Mouse (Mus musculus) neural tube, embryonic 12.5 days (tissue): ENCODE results near the gene Itk. TPM values are rescaled to one million over a fixed set of nuclear protein-coding genes. Genes with fewer than 3 reads are reported as not detected.
A peak's percentile ranks its signal among the peaks of the same experiment; 100 is the strongest.
"Not testable (repeated sequence)": the region's sequence is repeated elsewhere in the genome, so short reads cannot be mapped to it uniquely, and the experiment has no call there.

Experiments used
- ATAC-seq: fragments of 200-750 bp; cut with Nextera tagmentation; 2 replicates; pipeline ENCODE4 v1.8.0; 2017; ENCODE audit warnings: low read depth, mild to moderate bottlenecking, moderate TSS enrichment, moderate library complexity; ENCODE audit not compliant: low FRiP score
- H3K27ac ChIP-seq: fragments of 300-500 bp; sonication (generic); 2 replicates; pipeline ENCODE4 v1.5.1; 2016
- H3K27me3 ChIP-seq: fragments of 300-500 bp; sonication (generic); replicated peaks from 2 replicates; pipeline ENCODE4 v1.6.1; 2016; ENCODE audit warnings: mild to moderate bottlenecking
- H3K36me3 ChIP-seq: fragments of 300-500 bp; sonication (generic); 2 replicates; pipeline ENCODE4 v1.6.1; 2016; ENCODE audit warnings: mild to moderate bottlenecking
- H3K4me1 ChIP-seq: fragments of 300-500 bp; sonication (generic); 2 replicates; pipeline ENCODE4 v1.6.1; 2016
- H3K4me2 ChIP-seq: fragments of 300-500 bp; sonication (generic); replicated peaks from 2 replicates; pipeline ENCODE4 v1.6.1; 2016; ENCODE audit warnings: mild to moderate bottlenecking
- H3K4me3 ChIP-seq: fragments of 300-500 bp; sonication (generic); 2 replicates; pipeline ENCODE4 v1.5.1; 2016
- H3K9ac ChIP-seq: fragments of 300-500 bp; sonication (generic); 2 replicates; pipeline ENCODE4 v1.6.1; 2016; ENCODE audit warnings: mild to moderate bottlenecking
- H3K9me3 ChIP-seq: fragments of 300-500 bp; sonication (generic); 2 replicates; pipeline ENCODE4 v1.6.1; 2016; ENCODE audit warnings: mild to moderate bottlenecking
- whole genome bisulfite sequencing: fragments of 180-500 bp; shearing (Covaris S2); methylation state at CpG from one replicate; pipeline ENCODE4 v1.1.7; 2016; 5-methylcytosine and 5-hydroxymethylcytosine counted together
- polyA plus RNA-seq: library from polyadenylated mRNA; unstranded; fragments of >200 nt; fragmentation: Nextera tagmentation; extraction: Ambion mirVana; gene quantifications from 2 replicates; pipeline ENCODE4 v1.2.1, GENCODE M21; 2016

Itk gene
- polyA plus RNA-seq: not detected in 2 replicates

GRCm38 (mm10) chr11:46389336-46390117, at the start of gene Itk:
Gene Itk, minus strand, starts transcription at chr11:46389515.
- no peak for ATAC-seq
- Histone ChIP-seq H3K4me1 (no peaks in the 10 kb centered on the region), H3K27ac (no peak within 1 kb of the TSS), H3K4me3 (no peak within 1 kb of the TSS), H3K9ac (no peak within 1 kb of the TSS), H3K4me2 (no peak within 1 kb of the TSS), H3K9me3 (no peaks in the 10 kb centered on the region), H3K27me3 (no peaks in the 10 kb centered on the region), H3K36me3 (no peaks in the 10 kb centered on the region)
- WGBS: 88% methylated on average over 13 of the region's 13 CpGs

DNA sequence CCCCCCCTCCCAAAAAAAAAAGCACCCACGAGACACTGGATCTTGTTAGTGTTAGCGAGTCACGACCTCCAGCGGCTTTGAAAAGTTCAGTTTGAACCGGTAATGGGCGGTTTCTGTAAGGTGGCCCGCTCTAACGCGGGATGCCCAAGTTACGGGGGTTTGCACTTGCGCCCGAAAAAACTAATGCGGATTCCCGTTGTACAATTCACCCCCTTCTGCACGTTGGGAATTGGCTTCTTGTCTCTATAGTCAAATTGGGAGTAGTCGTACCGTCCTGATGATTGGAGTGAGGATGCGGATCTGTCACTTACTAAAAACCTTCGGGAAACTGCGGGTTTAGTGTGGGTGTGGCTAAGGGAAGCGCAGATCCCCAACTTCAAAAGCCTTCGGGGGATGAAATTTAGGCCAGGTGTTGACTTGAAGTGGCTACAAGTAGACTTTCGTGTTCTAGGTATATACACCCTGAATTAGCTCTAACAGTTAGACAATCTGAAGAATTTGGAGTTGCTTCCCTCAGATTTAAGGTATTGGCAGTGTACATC, 48.2 kb upstream of the Itk start:
- H3K36me3 ChIP-seq: peaks cover 16% of the 10 kb centered on the region; the same call in 1 of the 2 replicates
- H3K9ac ChIP-seq: peak overlapping the region; percentile 92
- no peaks in the 10 kb centered on the region for H3K9me3 ChIP-seq
- H3K4me1 ChIP-seq: peaks cover 8% of the 10 kb centered on the region
- peak overlapping the region; percentile 91 for H3K4me3 ChIP-seq
- WGBS: 2% methylated on average over 23 of the region's 23 CpGs
- H3K4me2 ChIP-seq: peak overlapping the region; percentile 81
- H3K27ac ChIP-seq: no peak overlapping the region
- peak; percentile 46 for ATAC-seq
- H3K27me3 ChIP-seq: no peaks in the 10 kb centered on the region

DNA sequence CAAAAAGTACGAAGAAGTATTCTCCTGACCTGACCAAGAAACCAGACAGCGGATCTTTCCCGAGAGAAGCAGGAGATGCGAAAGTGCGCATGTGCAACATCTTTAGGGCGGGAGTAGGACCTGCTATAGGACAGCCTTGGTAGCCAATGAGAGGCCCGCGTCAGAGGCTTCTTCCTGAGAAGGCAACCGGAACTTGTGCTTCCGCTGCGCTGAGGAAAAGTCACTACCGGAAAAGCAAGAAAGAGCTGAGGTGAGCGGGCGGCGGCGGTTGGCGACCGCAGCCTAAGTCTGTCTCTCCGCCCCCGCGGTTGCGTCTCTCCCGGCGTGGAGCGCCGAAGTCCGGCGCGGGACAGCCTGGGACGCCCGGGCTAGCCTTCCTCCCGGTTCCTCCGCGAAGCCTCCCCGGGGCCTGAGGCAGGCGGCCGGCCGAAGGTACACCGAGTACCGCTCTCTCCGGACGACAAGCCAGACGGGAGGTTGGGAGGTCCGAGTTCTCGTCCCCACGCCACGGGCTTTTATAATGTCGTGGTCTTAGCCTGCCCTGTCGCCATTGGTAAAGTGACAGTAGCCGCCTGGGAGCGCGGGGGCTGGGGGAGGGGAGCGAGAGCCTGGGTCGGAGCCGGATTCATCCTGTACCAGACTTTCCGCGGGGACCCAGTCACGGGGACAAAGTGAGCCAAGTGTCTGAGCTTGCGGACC, 47.6 kb upstream of the Itk start, which contains the start of gene Med7:
Med7 (plus strand) TSS at position 166 of the 699 bp plus-strand sequence.
- peak within 1 kb of the TSS; percentile 81 for H3K4me2 ChIP-seq
- under 1% methylated on average over 59 of the region's 59 CpGs for WGBS
- peaks cover 8% of the 10 kb centered on the region for H3K4me1 ChIP-seq
- ATAC-seq: peak; percentile 99
- H3K27me3 ChIP-seq: no peaks in the 10 kb centered on the region
- peak within 1 kb of the TSS; percentile 77 for H3K27ac ChIP-seq
- peak within 1 kb of the TSS; percentile 91 for H3K4me3 ChIP-seq
- H3K9me3 ChIP-seq: no peaks in the 10 kb centered on the region
- peak within 1 kb of the TSS; percentile 92 for H3K9ac ChIP-seq
- peaks cover 12% of the 10 kb centered on the region; the same call in 1 of the 2 replicates for H3K36me3 ChIP-seq

DNA sequence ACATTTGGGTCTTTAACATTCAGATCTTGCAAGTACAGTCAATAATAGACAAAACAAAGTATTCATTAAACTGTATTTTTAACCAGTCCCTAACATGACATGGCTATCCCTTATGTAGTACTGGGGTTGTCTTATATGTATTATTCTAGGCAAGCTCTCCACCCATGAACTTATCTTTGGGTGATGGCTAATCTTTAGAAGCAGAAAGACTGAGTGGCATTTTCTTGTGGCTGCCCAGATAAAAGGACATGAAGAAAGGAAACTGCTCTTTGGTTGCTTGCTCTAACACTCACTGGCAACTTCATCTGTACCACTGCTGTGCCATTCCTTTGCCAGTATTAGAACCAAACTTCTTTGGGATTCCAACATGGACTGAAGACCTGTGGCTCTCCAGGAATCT, 46.0 kb upstream of the Itk start:
- H3K4me1 ChIP-seq: peaks cover 8% of the 10 kb centered on the region
- H3K9me3 ChIP-seq: no peaks in the 10 kb centered on the region
- no peak overlapping the region for H3K4me3 ChIP-seq
- no peak overlapping the region for H3K4me2 ChIP-seq
- no peak overlapping the region for H3K27ac ChIP-seq
- H3K36me3 ChIP-seq: peaks cover 1% of the 10 kb centered on the region; the same call in 1 of the 2 replicates
- no peak overlapping the region for H3K9ac ChIP-seq
- no peaks in the 10 kb centered on the region for H3K27me3 ChIP-seq
- no peak for ATAC-seq

DNA sequence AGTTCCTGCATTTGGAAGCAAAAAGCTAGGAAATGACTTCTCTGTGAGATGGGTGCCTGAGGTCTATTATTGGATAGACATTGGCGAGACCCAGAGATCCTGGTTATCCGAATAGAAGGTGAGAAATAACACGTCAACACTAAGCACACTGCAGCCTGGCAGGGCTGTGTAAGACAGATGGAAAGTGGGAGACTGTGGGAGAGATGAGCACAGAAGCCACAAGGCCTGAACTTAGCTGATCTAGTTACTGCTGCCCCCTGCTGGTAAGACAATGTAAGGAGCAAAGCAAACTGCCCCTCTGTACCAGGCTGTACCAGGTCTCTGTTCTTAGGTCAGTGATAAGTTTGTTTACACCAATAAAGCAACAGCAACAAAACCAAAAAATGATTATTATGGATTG, 41.8 kb upstream of the Itk start:
- Histone ChIP-seq H3K36me3 (no peaks in the 10 kb centered on the region), H3K4me3 (no peak overlapping the region), H3K27me3 (no peaks in the 10 kb centered on the region), H3K9ac (no peak overlapping the region), H3K9me3 (no peaks in the 10 kb centered on the region), H3K4me2 (no peak overlapping the region), H3K4me1 (peaks cover 2% of the 10 kb centered on the region; the same call in 1 of the 2 replicates), H3K27ac (no peak overlapping the region)
- WGBS: 30% methylated on average over 3 of the region's 3 CpGs
- ATAC-seq: peak; percentile 93

DNA sequence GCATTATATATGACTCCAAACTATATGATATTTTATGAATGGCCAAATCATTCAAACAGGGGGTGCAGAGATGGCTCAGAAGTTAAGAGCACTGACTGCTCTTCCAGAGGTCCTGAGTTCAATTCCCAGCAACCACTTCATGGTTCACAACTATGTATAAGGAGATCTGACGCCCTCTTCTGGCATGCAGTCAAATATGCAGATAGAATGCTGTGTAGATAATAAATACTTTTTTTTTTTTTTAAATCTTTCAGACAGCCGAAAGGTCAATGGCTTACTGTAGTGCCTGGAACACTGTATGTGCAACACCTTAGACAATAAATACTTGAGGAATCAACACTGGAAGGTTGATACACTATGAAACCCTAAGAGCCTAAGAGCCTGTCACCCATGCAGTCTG, 40.8 kb upstream of the Itk start:
- Histone ChIP-seq H3K4me1 (no peaks in the 10 kb centered on the region), H3K4me3 (no peak overlapping the region), H3K4me2 (no peak overlapping the region), H3K36me3 (no peaks in the 10 kb centered on the region), H3K27me3 (no peaks in the 10 kb centered on the region), H3K9me3 (no peaks in the 10 kb centered on the region), H3K27ac (no peak overlapping the region), H3K9ac (no peak overlapping the region)
- no peak for ATAC-seq
- WGBS: 82% methylated on average over 2 of the region's 2 CpGs

DNA sequence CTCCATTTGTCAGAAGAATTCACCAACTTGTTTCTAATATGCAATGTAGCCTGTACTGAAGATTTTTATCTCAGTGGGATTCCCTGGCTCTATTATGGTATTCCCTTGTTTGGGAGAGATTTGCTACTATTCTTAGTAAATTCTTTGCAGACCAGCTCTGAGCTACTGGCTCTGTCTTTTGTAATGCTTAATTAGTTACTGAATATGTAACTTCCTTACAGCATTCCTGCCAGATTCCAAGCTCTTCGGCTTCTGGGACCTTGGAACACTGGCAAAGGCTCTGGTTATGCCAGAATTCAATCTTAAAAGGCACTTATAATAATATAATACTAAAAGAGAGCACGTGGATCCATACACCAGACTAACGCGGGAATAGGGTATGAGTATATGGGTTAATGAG, 38.8 kb upstream of the Itk start:
- not testable (repeated sequence) for H3K4me2 ChIP-seq, ATAC-seq, H3K9ac ChIP-seq, H3K27ac ChIP-seq, H3K4me1 ChIP-seq, H3K4me3 ChIP-seq, H3K36me3 ChIP-seq, H3K9me3 ChIP-seq, H3K27me3 ChIP-seq
- WGBS: 47% methylated on average over 4 of the region's 4 CpGs

DNA sequence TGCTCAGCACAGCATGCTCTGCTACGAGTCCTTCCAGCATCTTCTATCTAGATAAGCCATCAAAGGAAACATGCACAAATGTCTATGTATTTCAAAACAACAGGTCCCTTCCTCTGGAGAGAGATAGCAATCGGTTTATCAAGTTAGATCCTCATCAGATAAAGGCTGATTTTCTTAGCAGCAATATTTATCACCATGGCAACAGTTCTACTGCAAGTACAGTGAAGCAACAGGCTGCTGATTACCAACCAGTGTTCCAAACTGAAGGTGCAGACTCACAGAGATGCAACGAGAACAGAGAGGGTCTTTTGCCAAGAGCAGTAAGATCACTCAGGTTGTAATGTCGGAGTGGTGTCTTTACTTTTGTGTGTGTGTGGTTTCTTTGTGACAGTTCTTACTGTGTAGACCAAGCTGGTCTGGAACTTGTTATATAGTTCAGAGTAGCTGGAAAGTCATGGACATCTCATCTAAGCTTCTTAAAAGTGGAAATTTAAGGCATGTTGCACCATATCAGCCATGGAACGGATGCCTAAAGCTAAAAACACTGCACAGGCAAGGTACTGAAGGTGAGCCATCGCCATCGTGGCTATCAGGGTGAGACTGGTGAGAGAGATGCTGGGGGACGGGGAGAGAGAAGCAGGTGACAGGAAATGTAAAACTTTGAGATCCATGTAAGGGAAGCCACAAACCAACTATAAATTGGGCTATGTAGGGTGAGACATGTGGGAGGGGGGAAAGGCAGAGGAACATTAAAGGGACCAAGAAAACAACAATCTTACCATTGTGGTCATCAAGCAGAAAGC, 32.0 kb upstream of the Itk start:
- H3K4me1 ChIP-seq: no peaks in the 10 kb centered on the region
- no peak for ATAC-seq
- WGBS: 84% methylated on average over 8 of the region's 8 CpGs
- H3K4me3 ChIP-seq: no peak overlapping the region
- H3K27ac ChIP-seq: no peak overlapping the region
- no peaks in the 10 kb centered on the region for H3K27me3 ChIP-seq
- H3K36me3 ChIP-seq: no peaks in the 10 kb centered on the region
- H3K9ac ChIP-seq: no peak overlapping the region
- no peak overlapping the region for H3K4me2 ChIP-seq
- no peaks in the 10 kb centered on the region for H3K9me3 ChIP-seq

- H3K4me3 ChIP-seq: no peak overlapping the region
- H3K4me1 ChIP-seq: no peaks in the 10 kb centered on the region
- H3K9ac ChIP-seq: no peak overlapping the region
- ATAC-seq: no peak
- H3K36me3 ChIP-seq: no peaks in the 10 kb centered on the region
- H3K27me3 ChIP-seq: no peaks in the 10 kb centered on the region
- H3K27ac ChIP-seq: no peak overlapping the region
- 87% methylated on average over 5 of the region's 5 CpGs for WGBS
- no peaks in the 10 kb centered on the region for H3K9me3 ChIP-seq
- H3K4me2 ChIP-seq: no peak overlapping the region
Measured at GRCm38 (mm10) chr11:46418860-46419259, 29.5 kb upstream of the Itk start.

DNA sequence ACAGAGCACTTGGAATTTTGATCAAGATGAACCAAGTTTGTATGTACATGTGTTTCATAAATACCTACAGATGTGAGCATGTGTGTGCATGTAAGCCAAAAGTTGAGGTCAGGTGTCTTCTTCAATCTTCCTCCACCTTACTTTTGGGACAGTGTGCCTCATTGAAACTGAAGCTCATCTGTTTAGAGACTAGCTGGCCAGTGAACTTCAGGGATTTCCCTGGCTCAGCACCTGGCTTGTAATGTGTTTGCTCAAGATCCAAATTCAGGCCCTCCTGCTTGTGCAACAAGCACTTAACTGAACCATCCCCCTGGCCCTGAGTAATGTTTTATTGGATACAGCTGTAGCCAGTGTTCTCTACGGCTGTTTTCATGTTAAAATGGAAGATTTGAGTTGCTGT, 29.1 kb upstream of the Itk start:
- 62% methylated on average over 1 of the region's 1 CpGs for WGBS
- no peak overlapping the region for H3K4me3 ChIP-seq
- ATAC-seq: no peak
- H3K9me3 ChIP-seq: no peaks in the 10 kb centered on the region
- H3K27me3 ChIP-seq: no peaks in the 10 kb centered on the region
- H3K9ac ChIP-seq: no peak overlapping the region
- H3K36me3 ChIP-seq: no peaks in the 10 kb centered on the region
- H3K4me1 ChIP-seq: no peaks in the 10 kb centered on the region
- H3K27ac ChIP-seq: no peak overlapping the region
- no peak overlapping the region for H3K4me2 ChIP-seq

GRCm38 (mm10) chr11:46410018-46410563, 20.8 kb upstream of the Itk start:
- 27% methylated on average over 2 of the region's 2 CpGs for WGBS

More at GRCm38 (mm10) chr11:46410018-46410563, 20.8 kb upstream of the Itk start:
- Histone ChIP-seq H3K4me1 (no peaks in the 10 kb centered on the region), H3K4me2 (no peak overlapping the region), H3K9ac (no peak overlapping the region), H3K36me3 (no peaks in the 10 kb centered on the region), H3K27me3 (no peaks in the 10 kb centered on the region), H3K27ac (no peak overlapping the region), H3K4me3 (no peak overlapping the region), H3K9me3 (no peaks in the 10 kb centered on the region)
- no peak for ATAC-seq
